Mouse (Mus musculus): Measurements from ENCODE around the gene Wnt5b. TPM values are rescaled to one million over a fixed set of nuclear protein-coding genes. Genes with fewer than 3 reads are reported as not detected.
A peak's percentile ranks its signal among the peaks of the same experiment; 100 is the strongest.
"Not testable (repeated sequence)": the region's sequence is repeated elsewhere in the genome, so short reads cannot be mapped to it uniquely, and the experiment has no call there.

The Wnt5b gene
- total RNA-seq, 2 experiments from 2014 or later: 1.4 to 1.6 TPM

- DNase-seq (ENCODE audit: low spot score in 2 of 2): no peak
- intact Hi-C loops (cut with DNase I): no loop called here
Measured at GRCm38 (mm10) chr6:119470777-119471176, 73.4 kb downstream of the Wnt5b start.

GRCm38 (mm10) chr6:119467785-119468059 lies 76.4 kb downstream of the Wnt5b start:
- intact Hi-C loops (cut with DNase I): no loop called here
- no peak for DNase-seq (ENCODE audit: low spot score in 2 of 2)

- no peak for DNase-seq (ENCODE audit: low spot score in 2 of 2)
- intact Hi-C loops (cut with DNase I): no loop called here
Measured at GRCm38 (mm10) chr6:119466921-119467784, 77.0 kb downstream of the Wnt5b start.

- no peak for DNase-seq (ENCODE audit: low spot score in 2 of 2)
Measured at GRCm38 (mm10) chr6:119466161-119466560, 78.0 kb downstream of the Wnt5b start.

GRCm38 (mm10) chr6:119460391-119460790 lies 83.8 kb downstream of the Wnt5b start:
- intact Hi-C loops (cut with DNase I): no loop called here
- DNase-seq (ENCODE audit: low spot score in 2 of 2): no peak

More at GRCm38 (mm10) chr6:119466161-119466560, 78.0 kb downstream of the Wnt5b start:
- intact Hi-C loops (cut with DNase I): no loop called here

GRCm38 (mm10) chr6:119459041-119459440 lies 85.1 kb downstream of the Wnt5b start:
- intact Hi-C loops (cut with DNase I): no loop called here
- no peak for DNase-seq (ENCODE audit: low spot score in 2 of 2)

GRCm38 (mm10) chr6:119458166-119458565 lies 86.0 kb downstream of the Wnt5b start:
- intact Hi-C loops (cut with DNase I): no loop called here
- DNase-seq (ENCODE audit: low spot score in 2 of 2): no peak

- intact Hi-C loops (cut with DNase I): loop anchor here (1.0 kb wide), 1 partner anchor 27 kb away; the partner anchor contains the start of gene Fbxl14
- peak; percentile 77 to 83 for DNase-seq (ENCODE audit: low spot score in 2 of 2)
Measured at GRCm38 (mm10) chr6:119451981-119452499, 92.1 kb downstream of the Wnt5b start.

GRCm38 (mm10) chr6:119450965-119451943 lies 92.9 kb downstream of the Wnt5b start:
- intact Hi-C loops (cut with DNase I): no loop called here
- DNase-seq (ENCODE audit: low spot score in 2 of 2): no peak

GRCm38 (mm10) chr6:119449060-119449499 lies 95.1 kb downstream of the Wnt5b start:
- intact Hi-C loops (cut with DNase I): no loop called here
- no peak for DNase-seq (ENCODE audit: low spot score in 2 of 2)

- intact Hi-C loops (cut with DNase I): no loop called here
- no peak for DNase-seq (ENCODE audit: low spot score in 2 of 2)
Measured at GRCm38 (mm10) chr6:119448321-119449059, 95.7 kb downstream of the Wnt5b start.

GRCm38 (mm10) chr6:119445671-119446607 lies 98.2 kb downstream of the Wnt5b start:
- intact Hi-C loops (cut with DNase I): no loop called here
- no peak for DNase-seq (ENCODE audit: low spot score in 2 of 2)

- intact Hi-C loops (cut with DNase I): loop anchor here (5.0 kb wide), 1 partner anchor 222 kb away; no protein-coding TSS in a partner anchor
- DNase-seq (ENCODE audit: low spot score in 2 of 2): peak; percentile 65 to 74
Measured at GRCm38 (mm10) chr6:119443742-119444645, 100.2 kb downstream of the Wnt5b start.

- intact Hi-C loops (cut with DNase I): loop anchor here (5.0 kb wide), 1 partner anchor 220 kb away; no protein-coding TSS in a partner anchor
- DNase-seq (ENCODE audit: low spot score in 2 of 2): not testable (repeated sequence)
Measured at GRCm38 (mm10) chr6:119442729-119443128, 101.4 kb downstream of the Wnt5b start.

GRCm38 (mm10) chr6:119437894-119438761 lies 106.0 kb downstream of the Wnt5b start:
- no peak for DNase-seq (ENCODE audit: low spot score in 2 of 2)
- intact Hi-C loops (cut with DNase I): loop anchor here (10.0 kb wide), 1 partner anchor 323 kb away; no protein-coding TSS in a partner anchor

GRCm38 (mm10) chr6:119434394-119434793 lies 109.8 kb downstream of the Wnt5b start:
- DNase-seq (ENCODE audit: low spot score in 2 of 2): no peak
- intact Hi-C loops (cut with DNase I): loop anchor here (10.0 kb wide), 1 partner anchor 320 kb away; no protein-coding TSS in a partner anchor
